Mouse (Mus musculus) limb, embryonic 14.5 days (tissue): ENCODE results near the gene Gm49366. TPM values are rescaled to one million over a fixed set of nuclear protein-coding genes. Genes with fewer than 3 reads are reported as not detected.
A peak's percentile ranks its signal among the peaks of the same experiment; 100 is the strongest.
"Not testable (repeated sequence)": the region's sequence is repeated elsewhere in the genome, so short reads cannot be mapped to it uniquely, and the experiment has no call there.

Experiments
- ATAC-seq: fragments of 200-750 bp; cut with Nextera tagmentation; 2 replicates; pipeline ENCODE4 v1.8.0; 2017; ENCODE audit warnings: low read depth, moderate number of reproducible peaks, moderate TSS enrichment; ENCODE audit not compliant: low FRiP score
- DNase-seq: peaks from one replicate; pipeline ENCODE4 v3.0.0-alpha.2; 2015; ENCODE audit warnings: low spot score
- H3K27ac ChIP-seq: fragments of 300-500 bp; sonication (generic); replicated peaks from 2 replicates; pipeline ENCODE4 v1.5.1; 2014; ENCODE audit warnings: low read depth, mild to moderate bottlenecking, low read length, moderate library complexity, mixed read lengths
- H3K27me3 ChIP-seq: fragments of 300-500 bp; sonication (generic); 2 replicates; pipeline ENCODE4 v1.6.1; 2014; ENCODE audit warnings: low read length, mixed read lengths; ENCODE audit not compliant: control insufficient read depth, insufficient read depth
- H3K36me3 ChIP-seq: fragments of 300-500 bp; sonication (generic); 2 replicates; pipeline ENCODE4 v1.6.1; 2014; ENCODE audit warnings: mild to moderate bottlenecking, low read length, moderate library complexity, mixed read lengths; ENCODE audit not compliant: control insufficient read depth, insufficient read depth
- H3K4me1 ChIP-seq: fragments of 300-500 bp; sonication (generic); 2 replicates; pipeline ENCODE4 v1.6.1; 2014; ENCODE audit warnings: antibody characterized with exemption, low read length, mixed read lengths; ENCODE audit not compliant: control insufficient read depth, insufficient read depth
- H3K4me2 ChIP-seq: fragments of 300-500 bp; sonication (generic); replicated peaks from 2 replicates; pipeline ENCODE4 v1.6.1; 2014; ENCODE audit warnings: low read depth, mild to moderate bottlenecking, low read length, moderate library complexity; ENCODE audit not compliant: severe bottlenecking
- H3K4me3 ChIP-seq: fragments of 300-500 bp; sonication (generic); replicated peaks from 2 replicates; pipeline ENCODE4 v1.5.1; 2014; ENCODE audit warnings: low read length
- H3K9ac ChIP-seq: fragments of 300-500 bp; sonication (generic); 2 replicates; pipeline ENCODE4 v1.6.1; 2014; ENCODE audit warnings: mild to moderate bottlenecking, low read depth, low read length, moderate library complexity; ENCODE audit not compliant: severe bottlenecking
- H3K9me3 ChIP-seq: fragments of 300-500 bp; sonication (generic); 2 replicates; pipeline ENCODE4 v1.6.1; 2016; ENCODE audit warnings: low read length; ENCODE audit not compliant: control insufficient read depth
- POLR2A ChIP-seq: fragments of 200-500 bp; IDR thresholded peaks from 2 replicates; pipeline ENCODE4 v1.8.0; 2012; ENCODE audit warnings: inconsistent platforms, mild to moderate bottlenecking, moderate library complexity, borderline replicate concordance; ENCODE audit not compliant: insufficient read depth, insufficient read length; ENCODE audit errors: extremely low read depth
- WGBS: fragments of 180-500 bp; shearing (Covaris S2); extraction: QIAGEN DNeasy Blood & Tissue Kit; methylation state at CpG from one replicate; pipeline ENCODE4 v1.1.7; 2014; 5-methylcytosine and 5-hydroxymethylcytosine counted together
- polyA plus RNA-seq, 2 experiments: library from polyadenylated mRNA; depleted of rRNA in 1 of 2; stranded (reverse) in 1 of 2; unstranded in 1 of 2; fragments of >200 nt; fragmentation: Nextera tagmentation in 1 of 2; extraction: Ambion mirVana in 1 of 2; gene quantifications; 2 replicates each; pipeline versions ENCODE4 v1.2.1 to v1.2.3; 2012 to 2014

Gm49366 gene
- polyA plus RNA-seq, 2 experiments, result not detected

DNA sequence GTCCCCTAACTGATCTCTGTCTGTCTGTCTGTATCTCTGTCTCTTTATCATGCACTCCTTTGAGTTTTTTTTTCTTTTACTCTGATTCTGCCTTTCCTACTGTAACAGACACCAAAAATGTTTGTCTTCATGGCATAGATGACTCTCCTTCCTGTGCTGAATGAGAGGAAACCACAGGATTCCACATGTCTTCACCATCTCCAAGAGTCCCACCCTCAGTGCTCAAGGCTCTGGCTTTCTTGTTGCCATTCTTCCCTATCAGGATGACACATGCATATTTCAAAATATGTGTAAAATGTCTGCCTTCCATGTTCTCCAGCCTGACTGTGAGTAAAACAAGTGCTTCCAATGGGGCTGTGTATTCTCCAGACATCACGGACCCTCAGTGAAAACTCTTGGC is 8.2 kb downstream of the Gm49366 start:
- H3K9ac ChIP-seq, result no peak overlapping the region
- WGBS, result 96% methylated on average over 1 of the region's 1 CpGs
- H3K27me3 ChIP-seq, result no peaks in the 10 kb centered on the region
- TF ChIP-seq POLR2A, result no peak
- no peak overlapping the region for H3K4me2 ChIP-seq
- ATAC-seq, result no peak
- no peaks in the 10 kb centered on the region for H3K4me1 ChIP-seq
- no peaks in the 10 kb centered on the region for H3K36me3 ChIP-seq
- no peak overlapping the region for H3K4me3 ChIP-seq
- H3K27ac ChIP-seq, result no peak overlapping the region
- H3K9me3 ChIP-seq, result 0 out of 2 replicates have a peak, but pooled peaks cover 5% of the 10 kb centered on the region
- no peak for DNase-seq

DNA sequence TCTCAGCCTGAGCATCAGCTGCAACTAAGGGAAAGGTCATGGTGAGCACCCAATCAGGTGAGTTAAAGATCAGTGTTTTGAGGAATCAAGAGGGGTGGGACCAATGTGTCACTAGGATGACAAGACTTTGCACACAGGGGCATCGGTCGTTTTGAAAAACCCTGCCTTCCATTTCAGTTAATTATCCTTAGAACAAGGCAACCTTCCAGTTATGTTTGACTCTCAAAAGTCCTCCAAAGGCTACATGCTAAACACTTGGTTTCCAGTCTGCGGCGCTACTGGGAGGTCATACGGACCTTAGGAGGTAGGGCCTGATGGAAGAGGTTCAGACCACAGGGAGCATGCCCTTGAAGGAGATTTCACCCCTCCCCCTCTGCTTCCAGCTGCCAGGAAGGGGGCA is 12.0 kb downstream of the Gm49366 start:
- H3K27me3 ChIP-seq, H3K36me3 ChIP-seq, ATAC-seq, H3K9ac ChIP-seq, H3K4me2 ChIP-seq, H3K27ac ChIP-seq, H3K9me3 ChIP-seq, DNase-seq, H3K4me3 ChIP-seq, H3K4me1 ChIP-seq: not testable (repeated sequence)
- WGBS, result 80% methylated on average over 5 of the region's 5 CpGs

DNA sequence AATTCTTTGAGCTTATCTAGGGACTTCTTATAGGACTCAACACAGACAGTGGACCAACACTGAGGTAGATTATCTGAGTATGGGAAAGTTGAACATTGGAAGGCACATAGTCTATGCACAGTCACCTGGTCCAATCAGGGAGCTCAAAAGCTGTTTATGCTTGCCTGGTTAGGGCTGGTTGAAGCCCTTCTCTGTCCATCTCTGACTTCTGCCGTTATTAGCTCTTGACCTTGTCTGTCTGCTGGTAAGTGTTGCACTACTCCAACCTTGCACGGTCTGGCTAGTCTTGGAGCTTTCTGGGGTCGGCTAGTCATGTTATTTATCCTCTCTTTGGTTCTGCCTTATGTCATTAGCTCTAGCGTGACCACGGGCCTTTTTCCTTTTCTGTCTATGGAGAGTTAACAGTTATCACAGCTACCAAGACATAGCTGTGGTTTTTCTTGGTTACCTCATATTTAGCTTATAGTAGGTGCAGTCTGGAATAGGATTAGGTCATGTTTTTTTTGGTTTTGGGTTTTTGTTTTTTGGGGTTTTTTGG is 13.3 kb downstream of the Gm49366 start, which contains the start of gene Acot3:
Acot3 (plus strand) TSS at position 208 of the 538 bp plus-strand sequence.
- no peak within 1 kb of the TSS for H3K9ac ChIP-seq
- H3K9me3 ChIP-seq, result 0 out of 2 replicates have a peak, but pooled peaks cover 5% of the 10 kb centered on the region
- H3K27ac ChIP-seq, result no peak within 1 kb of the TSS
- 75% methylated on average over 5 of the region's 5 CpGs for WGBS
- H3K27me3 ChIP-seq, result no peaks in the 10 kb centered on the region
- ATAC-seq (no peak), DNase-seq (no peak)
- no peak within 1 kb of the TSS for H3K4me3 ChIP-seq
- H3K4me2 ChIP-seq, result no peak within 1 kb of the TSS
- H3K36me3 ChIP-seq, result no peaks in the 10 kb centered on the region
- H3K4me1 ChIP-seq, result peaks cover 5% of the 10 kb centered on the region; the same call in 1 of the 2 replicates
- no peak for TF ChIP-seq POLR2A

DNA sequence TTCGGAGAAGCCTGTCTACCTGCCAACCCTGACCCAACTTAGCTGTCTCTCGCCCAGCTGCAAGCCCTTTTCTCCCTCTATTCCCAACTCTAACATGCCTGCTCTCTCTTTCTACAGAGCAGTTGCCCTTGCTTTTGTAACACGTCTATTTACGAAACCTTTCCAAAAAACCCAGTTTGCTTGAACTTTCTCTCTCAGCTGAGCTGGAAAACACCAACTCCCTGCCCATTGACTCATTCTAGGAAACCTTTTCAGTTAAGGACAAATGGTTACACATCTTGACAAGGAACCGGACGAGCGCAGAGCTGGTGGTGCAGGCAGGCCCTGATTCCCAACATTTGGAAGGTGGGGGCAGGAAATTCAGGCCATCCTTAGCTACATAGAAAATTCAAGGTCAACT is 13.9 kb downstream of the Gm49366 start:
- Histone ChIP-seq H3K36me3 (no peaks in the 10 kb centered on the region), H3K4me1 (peaks cover 5% of the 10 kb centered on the region; the same call in 1 of the 2 replicates), H3K9ac (no peak overlapping the region), H3K27me3 (no peaks in the 10 kb centered on the region), H3K4me2 (no peak overlapping the region), H3K4me3 (no peak overlapping the region), H3K27ac (no peak overlapping the region), H3K9me3 (0 out of 2 replicates have a peak, but pooled peaks cover 5% of the 10 kb centered on the region)
- ATAC-seq (no peak), DNase-seq (no peak)
- 92% methylated on average over 7 of the region's 7 CpGs for WGBS
- no peak for TF ChIP-seq POLR2A

DNA sequence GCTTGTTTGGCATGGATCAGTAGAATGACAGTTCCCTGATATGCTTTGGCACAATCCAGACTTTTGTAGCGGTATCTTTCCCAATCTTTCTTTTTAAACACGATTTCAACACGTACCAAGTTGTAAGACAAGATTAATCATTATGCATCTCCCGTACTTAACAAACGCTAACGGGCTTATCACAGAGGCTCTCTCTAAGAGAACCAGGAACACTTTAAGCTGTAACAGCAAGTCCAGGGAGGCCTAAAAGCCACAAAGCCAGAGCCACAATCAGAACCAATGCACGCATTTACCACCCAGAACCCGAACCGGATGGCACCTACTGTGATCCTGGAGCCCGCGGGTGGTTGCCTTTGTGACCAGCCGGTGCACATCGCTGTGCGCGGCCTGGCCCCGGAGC is 14.4 kb downstream of the Gm49366 start:
- Histone ChIP-seq H3K27ac (no peak overlapping the region), H3K4me2 (peak overlapping the region; percentile 82), H3K4me3 (peak overlapping the region; percentile 45), H3K4me1 (peaks cover 5% of the 10 kb centered on the region; the same call in 1 of the 2 replicates), H3K27me3 (no peaks in the 10 kb centered on the region), H3K9ac (peak overlapping the region; percentile 50; the same call in 1 of the 2 replicates), H3K9me3 (0 out of 2 replicates have a peak, but pooled peaks cover 2% of the 10 kb centered on the region), H3K36me3 (no peaks in the 10 kb centered on the region)
- 16% methylated on average over 16 of the region's 16 CpGs for WGBS
- no peak for TF ChIP-seq POLR2A
- no peak for ATAC-seq
- DNase-seq, result no peak
